Mouse (Mus musculus) heart, embryonic 12.5 days (tissue): ENCODE results near the gene Spesp1. TPM values are rescaled to one million over a fixed set of nuclear protein-coding genes. Genes with fewer than 3 reads are reported as not detected.

Source experiments
- ATAC-seq: fragments of 200-750 bp; cut with Nextera tagmentation; 2 replicates; pipeline ENCODE4 v1.8.0; 2017; ENCODE audit warnings: moderate TSS enrichment, moderate library complexity; ENCODE audit not compliant: insufficient number of reproducible peaks, low FRiP score
- H3K27ac ChIP-seq: fragments of 300-500 bp; sonication (generic); 2 replicates; pipeline ENCODE4 v1.5.1; 2016; ENCODE audit warnings: mild to moderate bottlenecking, moderate library complexity; ENCODE audit not compliant: poor library complexity, severe bottlenecking
- H3K27me3 ChIP-seq: fragments of 300-500 bp; sonication (generic); replicated peaks from 2 replicates; pipeline ENCODE4 v1.6.1; 2016; ENCODE audit warnings: mild to moderate bottlenecking, moderate library complexity
- H3K36me3 ChIP-seq: fragments of 300-500 bp; sonication (generic); 2 replicates; pipeline ENCODE4 v1.6.1; 2016; ENCODE audit warnings: mild to moderate bottlenecking, moderate library complexity
- H3K4me1 ChIP-seq: fragments of 300-500 bp; sonication (generic); replicated peaks from 2 replicates; pipeline ENCODE4 v1.6.1; 2016; ENCODE audit warnings: mild to moderate bottlenecking
- H3K4me2 ChIP-seq: fragments of 300-500 bp; sonication (generic); 2 replicates; pipeline ENCODE4 v1.6.1; 2016; ENCODE audit warnings: mild to moderate bottlenecking, moderate library complexity
- H3K4me3 ChIP-seq: fragments of 300-500 bp; sonication (generic); 2 replicates; pipeline ENCODE4 v1.5.1; 2016; ENCODE audit warnings: mild to moderate bottlenecking
- H3K9ac ChIP-seq: fragments of 300-500 bp; sonication (generic); 2 replicates; pipeline ENCODE4 v1.6.1; 2016; ENCODE audit warnings: mild to moderate bottlenecking, moderate library complexity
- H3K9me3 ChIP-seq: fragments of 300-500 bp; sonication (generic); replicated peaks from 2 replicates; pipeline ENCODE4 v1.6.1; 2016; ENCODE audit warnings: mild to moderate bottlenecking, moderate library complexity
- WGBS: fragments of 180-500 bp; shearing (Covaris S2); methylation state at CpG from one replicate; pipeline ENCODE4 v1.1.7; 2016; 5-methylcytosine and 5-hydroxymethylcytosine counted together
- polyA plus RNA-seq: library from polyadenylated mRNA; unstranded; fragments of >200 nt; fragmentation: Nextera tagmentation; extraction: Ambion mirVana; gene quantifications from 2 replicates; pipeline ENCODE4 v1.2.1, GENCODE M21; 2016

Gene Spesp1
- polyA plus RNA-seq, 1 experiment from 2014 or later: not detected

DNA sequence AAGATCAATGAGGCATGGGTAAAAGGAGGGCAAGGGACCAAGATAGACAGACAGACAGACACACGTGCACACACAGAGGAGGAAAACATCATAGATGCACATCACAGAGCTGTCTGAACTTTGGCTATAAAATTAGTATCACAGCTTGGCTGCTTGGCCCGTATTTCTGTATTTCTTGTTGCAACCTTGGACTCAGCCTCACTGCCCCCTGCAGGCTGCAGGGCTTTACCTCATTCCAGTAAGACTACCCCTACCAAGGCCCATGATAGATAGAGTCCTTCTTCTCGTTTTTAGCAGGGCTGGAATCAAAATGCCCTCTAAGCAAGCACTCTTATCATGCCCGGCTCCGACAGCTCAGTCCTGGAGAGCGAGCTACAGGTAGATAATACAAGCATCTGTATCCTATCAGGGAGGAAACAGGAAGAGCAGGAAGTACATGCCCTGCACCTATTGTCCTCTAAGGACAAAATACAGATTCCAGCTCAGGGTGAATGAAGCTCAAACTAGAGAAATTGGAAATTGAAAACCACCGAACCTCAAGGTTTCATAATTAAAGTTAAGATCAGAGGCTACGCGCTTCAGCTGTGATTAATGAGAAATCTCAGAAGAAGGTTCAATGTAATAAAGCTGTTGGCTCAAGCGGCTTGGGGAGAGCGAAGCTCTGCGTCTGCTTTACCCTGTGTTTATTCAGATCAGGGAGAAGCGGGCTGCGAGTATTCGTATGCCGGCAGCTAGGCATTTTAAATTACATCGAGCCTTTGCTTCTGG lies 36.2 kb downstream of the Spesp1 start:
- Histone ChIP-seq H3K4me1 (peaks cover 9% of the 10 kb centered on the region), H3K4me2 (no peak overlapping the region), H3K27me3 (no peaks in the 10 kb centered on the region; the same call in 1 of the 2 replicates), H3K27ac (no peak overlapping the region), H3K9me3 (0 out of 2 replicates have a peak, but pooled peaks cover 5% of the 10 kb centered on the region), H3K4me3 (no peak overlapping the region), H3K9ac (no peak overlapping the region), H3K36me3 (no peaks in the 10 kb centered on the region)
- WGBS: 60% methylated on average over 17 of the region's 17 CpGs
- no peak for ATAC-seq

DNA sequence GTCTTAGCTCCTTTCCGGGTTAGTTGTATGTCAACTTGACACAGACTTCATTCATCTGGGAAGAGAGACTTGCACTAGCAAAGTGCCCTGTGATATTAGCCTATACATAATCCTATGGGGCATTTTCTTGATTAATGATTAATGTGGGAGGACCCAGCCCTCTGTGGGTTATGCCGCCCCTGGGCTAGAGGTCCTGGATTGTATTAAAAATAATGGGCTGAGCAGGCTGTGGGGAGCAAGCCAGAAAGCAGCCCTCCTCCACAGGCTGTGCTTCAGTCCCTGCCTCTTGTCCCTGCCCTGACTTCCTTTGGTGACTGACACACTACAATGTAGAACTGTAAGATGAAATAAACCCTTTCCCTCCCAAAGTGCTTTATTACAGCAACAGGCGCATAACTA lies 37.4 kb downstream of the Spesp1 start:
- H3K4me2 ChIP-seq: peak overlapping the region; percentile 64; the same call in 1 of the 2 replicates
- no peak for ATAC-seq
- peaks cover 6% of the 10 kb centered on the region for H3K4me1 ChIP-seq
- H3K27ac ChIP-seq: no peak overlapping the region
- 33% methylated on average over 3 of the region's 3 CpGs for WGBS
- H3K4me3 ChIP-seq: no peak overlapping the region
- 0 out of 2 replicates have a peak, but pooled peaks cover 5% of the 10 kb centered on the region for H3K9me3 ChIP-seq
- H3K9ac ChIP-seq: no peak overlapping the region
- no peaks in the 10 kb centered on the region; the same call in 1 of the 2 replicates for H3K27me3 ChIP-seq
- H3K36me3 ChIP-seq: no peaks in the 10 kb centered on the region

DNA sequence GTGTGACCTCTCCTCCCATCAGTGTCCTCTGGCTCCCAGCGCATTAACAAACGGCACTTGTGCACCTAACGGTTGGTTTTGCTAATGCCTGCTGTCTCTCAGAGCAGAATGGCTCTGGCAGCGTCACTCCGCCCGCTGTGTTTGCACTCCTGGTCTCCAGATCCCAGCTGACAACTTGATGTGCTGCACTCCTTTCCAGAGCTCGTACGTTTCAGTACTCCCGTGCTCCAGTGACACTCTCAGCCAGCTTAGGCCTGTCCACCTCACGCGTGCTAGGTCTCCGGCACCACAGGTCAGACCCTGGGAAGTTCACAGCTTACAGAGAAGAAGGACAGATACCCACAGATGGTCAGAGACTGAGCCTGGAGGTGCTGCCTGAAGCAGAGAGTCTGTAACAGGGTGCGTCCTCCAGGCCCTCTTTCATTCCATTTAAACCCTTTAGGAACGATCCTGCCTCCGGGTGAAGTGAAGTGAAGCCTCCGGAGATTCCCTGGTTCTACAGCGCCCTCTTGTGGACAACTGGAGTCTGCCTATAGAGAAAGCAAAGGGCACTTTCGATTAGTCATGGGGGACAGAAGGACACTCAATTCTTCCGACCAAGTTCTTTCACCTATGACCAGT lies 37.9 kb downstream of the Spesp1 start:
- WGBS: 21% methylated on average over 19 of the region's 19 CpGs
- H3K9me3 ChIP-seq: 0 out of 2 replicates have a peak, but pooled peaks cover 5% of the 10 kb centered on the region
- H3K9ac ChIP-seq: peak overlapping the region; percentile 9
- ATAC-seq: peak; percentile 26; the same call in 1 of the 2 replicates
- no peaks in the 10 kb centered on the region; the same call in 1 of the 2 replicates for H3K27me3 ChIP-seq
- H3K36me3 ChIP-seq: no peaks in the 10 kb centered on the region
- no peak overlapping the region for H3K27ac ChIP-seq
- H3K4me1 ChIP-seq: peaks cover 6% of the 10 kb centered on the region
- H3K4me3 ChIP-seq: peak overlapping the region; percentile 34
- H3K4me2 ChIP-seq: peak overlapping the region; percentile 64

DNA sequence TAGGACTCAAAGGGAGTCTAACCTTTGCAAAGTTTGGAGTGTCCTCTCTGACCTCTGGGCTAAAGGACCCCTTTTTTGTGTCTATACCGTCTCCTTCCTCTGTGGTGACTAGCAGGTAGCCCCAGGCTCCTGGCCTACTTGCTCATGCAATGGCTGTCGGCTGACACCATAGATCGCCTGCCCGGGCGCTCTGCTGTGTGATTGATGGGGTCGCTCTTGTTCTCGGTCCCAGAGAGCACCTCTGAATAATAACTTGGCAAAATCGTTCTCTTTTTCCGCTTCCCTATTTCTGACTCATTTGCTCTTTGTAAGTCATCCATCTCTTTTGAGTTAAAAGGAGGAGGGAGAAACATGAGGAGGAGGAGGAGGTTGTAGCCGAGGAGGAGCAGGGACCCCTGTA lies 42.0 kb downstream of the Spesp1 start:
- Histone ChIP-seq H3K9me3 (no peaks in the 10 kb centered on the region), H3K4me3 (no peak overlapping the region), H3K36me3 (no peaks in the 10 kb centered on the region), H3K27ac (no peak overlapping the region), H3K27me3 (no peaks in the 10 kb centered on the region; the same call in 1 of the 2 replicates), H3K4me1 (peaks cover 20% of the 10 kb centered on the region), H3K4me2 (no peak overlapping the region), H3K9ac (no peak overlapping the region)
- no peak for ATAC-seq
- WGBS: 75% methylated on average over 10 of the region's 10 CpGs

DNA sequence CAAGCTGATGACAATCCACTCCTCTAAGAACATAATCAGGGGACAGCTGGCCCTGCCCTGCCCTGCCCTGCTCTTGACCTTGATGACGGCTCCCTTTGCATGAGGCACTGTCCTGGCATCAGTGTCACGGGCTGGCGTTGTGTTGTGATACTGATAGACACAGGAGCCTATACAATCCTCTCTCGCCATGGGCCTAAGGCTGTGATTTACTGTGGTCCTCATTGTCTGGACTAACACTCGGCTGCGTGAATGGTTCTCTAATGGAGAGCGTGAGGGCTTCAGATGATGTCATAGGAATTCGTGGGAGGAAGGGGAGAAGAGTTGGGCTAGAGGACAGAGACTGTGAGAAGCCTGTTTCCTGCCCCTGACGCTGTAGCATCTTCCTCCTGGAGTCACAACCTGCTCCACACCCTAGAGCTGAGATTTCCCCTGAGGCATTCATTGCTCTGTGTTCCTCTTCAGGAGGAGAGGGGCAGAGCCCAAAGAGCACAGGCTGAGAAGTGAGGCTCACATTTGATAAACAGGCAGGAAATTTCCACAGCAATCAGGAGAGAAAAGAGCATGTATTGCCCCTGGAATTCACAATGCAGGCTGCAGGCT lies 44.5 kb downstream of the Spesp1 start:
- Histone ChIP-seq H3K27me3 (no peaks in the 10 kb centered on the region), H3K36me3 (no peaks in the 10 kb centered on the region), H3K4me3 (no peak overlapping the region), H3K9me3 (no peaks in the 10 kb centered on the region), H3K4me2 (no peak overlapping the region), H3K4me1 (peaks cover 21% of the 10 kb centered on the region), H3K9ac (no peak overlapping the region; the same call in 1 of the 2 replicates), H3K27ac (no peak overlapping the region)
- 21% methylated on average over 9 of the region's 9 CpGs for WGBS
- no peak for ATAC-seq

DNA sequence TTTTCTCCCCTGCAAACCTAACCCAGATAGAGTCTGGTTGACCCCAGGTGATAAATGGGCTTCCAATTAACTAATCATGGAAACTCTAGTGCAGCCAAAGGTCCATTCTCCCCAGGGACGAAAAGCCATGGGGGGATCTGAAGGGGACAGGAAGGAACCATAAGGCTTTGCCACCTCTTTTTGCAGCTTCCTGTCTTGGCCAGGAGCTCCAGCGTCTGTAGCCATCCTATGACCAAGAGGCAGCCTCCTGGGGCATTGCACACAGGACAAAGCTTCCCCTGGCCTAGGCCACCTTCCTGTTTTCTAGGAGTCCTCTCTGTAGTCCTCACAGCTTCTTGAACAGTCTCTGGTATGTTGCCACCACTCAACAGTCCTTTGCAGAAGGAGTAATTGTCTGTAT lies 46.5 kb downstream of the Spesp1 start:
- H3K4me3 ChIP-seq: no peak overlapping the region
- ATAC-seq: no peak
- H3K36me3 ChIP-seq: no peaks in the 10 kb centered on the region
- no peak overlapping the region for H3K27ac ChIP-seq
- H3K9ac ChIP-seq: no peak overlapping the region
- peaks cover 34% of the 10 kb centered on the region for H3K4me1 ChIP-seq
- no peaks in the 10 kb centered on the region for H3K9me3 ChIP-seq
- WGBS: 70% methylated on average over 2 of the region's 2 CpGs
- no peak overlapping the region for H3K4me2 ChIP-seq
- H3K27me3 ChIP-seq: no peaks in the 10 kb centered on the region

DNA sequence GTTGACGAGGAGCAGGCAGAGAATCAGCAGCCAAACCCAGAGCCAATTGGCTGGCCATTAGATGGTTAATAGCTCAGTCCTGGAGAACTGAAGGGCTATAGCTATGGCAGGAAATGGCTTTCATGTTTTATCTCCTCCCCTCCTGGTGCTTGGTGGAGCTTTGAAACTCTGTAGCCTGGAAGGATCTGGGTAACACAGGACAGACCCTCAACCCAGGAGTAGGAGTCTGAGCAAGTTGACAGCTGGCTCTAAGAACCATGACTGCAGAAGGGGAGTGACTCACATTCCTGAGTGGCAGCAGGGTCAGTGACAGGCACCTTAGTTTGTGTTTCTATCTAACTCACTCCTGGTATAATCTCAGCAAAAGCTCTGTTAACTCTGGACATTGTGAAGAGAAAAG lies 49.4 kb downstream of the Spesp1 start:
- ATAC-seq: 0 out of 2 replicates have a peak, but pooled peaks have one; percentile 22

DNA sequence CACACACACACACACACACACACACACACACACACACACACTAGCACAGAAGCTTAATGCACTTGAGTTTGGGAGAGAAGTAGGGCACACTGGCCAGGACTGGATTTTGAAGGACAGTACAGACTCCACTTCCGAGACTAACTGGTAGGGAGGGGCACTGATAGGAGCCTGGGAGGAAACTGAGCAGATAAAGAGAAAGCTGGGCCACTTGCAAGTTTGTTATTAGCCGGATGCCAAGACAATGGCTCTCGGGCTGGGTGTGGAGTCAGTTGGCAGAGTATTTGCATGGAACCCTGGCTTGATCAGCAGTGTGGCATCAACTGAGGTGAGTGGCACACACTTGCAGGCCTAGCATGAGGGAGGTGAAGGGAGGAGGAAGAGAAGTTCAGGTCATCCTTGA lies 51.0 kb downstream of the Spesp1 start:
- peak; percentile 74 for ATAC-seq
- Histone ChIP-seq H3K27ac (peak overlapping the region; percentile 35; the same call in 1 of the 2 replicates), H3K36me3 (no peaks in the 10 kb centered on the region), H3K4me2 (no peak overlapping the region), H3K27me3 (no peaks in the 10 kb centered on the region), H3K9ac (no peak overlapping the region), H3K9me3 (no peaks in the 10 kb centered on the region), H3K4me1 (peaks cover 20% of the 10 kb centered on the region), H3K4me3 (no peak overlapping the region)
- WGBS: 26% methylated on average over 3 of the region's 3 CpGs

More for the DNA sequence above, 49.4 kb downstream of the Spesp1 start:
- 13% methylated on average over 1 of the region's 1 CpGs for WGBS
- H3K9me3 ChIP-seq: no peaks in the 10 kb centered on the region
- no peak overlapping the region for H3K4me3 ChIP-seq
- no peak overlapping the region for H3K9ac ChIP-seq
- no peak overlapping the region; the same call in 1 of the 2 replicates for H3K4me2 ChIP-seq
- H3K4me1 ChIP-seq: peaks cover 28% of the 10 kb centered on the region
- no peaks in the 10 kb centered on the region for H3K36me3 ChIP-seq
- peak overlapping the region; percentile 30; the same call in 1 of the 2 replicates for H3K27ac ChIP-seq
- H3K27me3 ChIP-seq: no peaks in the 10 kb centered on the region

DNA sequence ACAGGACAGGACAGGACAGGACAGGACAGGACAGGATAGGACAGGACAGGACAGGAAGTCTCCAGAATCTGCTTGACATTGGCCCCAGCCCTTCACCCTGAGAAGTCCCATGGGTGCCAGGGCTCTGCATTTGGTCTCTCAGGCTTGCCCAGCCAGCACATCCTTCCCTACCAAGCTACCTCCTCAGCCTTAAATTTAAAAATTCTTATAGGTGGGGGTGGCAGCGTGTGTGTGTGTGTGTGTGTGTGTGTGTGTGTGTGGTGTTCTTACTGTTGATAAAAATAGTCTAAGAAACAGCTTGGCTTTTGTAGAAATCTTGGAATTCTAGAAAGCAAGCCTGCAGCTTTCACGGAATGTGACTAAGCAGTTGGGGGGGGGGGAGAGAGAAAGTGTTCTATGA lies 52.0 kb downstream of the Spesp1 start:
- WGBS: 73% methylated on average over 2 of the region's 2 CpGs

DNA sequence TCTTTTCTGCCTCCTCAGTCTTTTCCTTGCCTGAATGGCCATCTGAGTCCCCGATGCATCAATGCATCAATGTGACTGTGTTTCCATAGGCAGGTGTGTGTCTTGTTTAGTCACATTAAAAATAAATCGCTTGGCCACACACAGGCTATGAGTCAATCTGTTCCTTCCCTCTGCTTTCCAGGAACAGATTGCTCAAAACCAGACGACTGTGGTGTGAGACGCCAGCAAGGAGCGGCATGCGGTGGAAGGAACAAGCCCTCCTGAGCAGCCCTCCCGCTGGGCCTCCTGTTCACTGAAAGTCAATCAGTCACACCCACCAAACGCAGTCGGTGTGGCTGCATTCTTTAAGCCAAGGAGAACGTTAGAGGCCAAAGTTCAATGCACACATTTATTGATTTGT lies 59.5 kb downstream of the Spesp1 start:
- Histone ChIP-seq H3K4me3 (no peak overlapping the region), H3K36me3 (no peaks in the 10 kb centered on the region), H3K9ac (no peak overlapping the region), H3K4me1 (0 out of 2 replicates have a peak, but pooled peaks cover 5% of the 10 kb centered on the region), H3K27ac (no peak overlapping the region), H3K27me3 (no peaks in the 10 kb centered on the region), H3K4me2 (no peak overlapping the region), H3K9me3 (no peaks in the 10 kb centered on the region)
- no peak for ATAC-seq
- WGBS: 17% methylated on average over 10 of the region's 10 CpGs

More for the DNA sequence above, 52.0 kb downstream of the Spesp1 start:
- no peak overlapping the region for H3K4me3 ChIP-seq
- H3K4me2 ChIP-seq: no peak overlapping the region
- no peaks in the 10 kb centered on the region for H3K36me3 ChIP-seq
- peaks cover 20% of the 10 kb centered on the region for H3K4me1 ChIP-seq
- no peaks in the 10 kb centered on the region for H3K27me3 ChIP-seq
- no peak overlapping the region for H3K9ac ChIP-seq
- H3K27ac ChIP-seq: no peak overlapping the region
- H3K9me3 ChIP-seq: no peaks in the 10 kb centered on the region
- ATAC-seq: no peak

DNA sequence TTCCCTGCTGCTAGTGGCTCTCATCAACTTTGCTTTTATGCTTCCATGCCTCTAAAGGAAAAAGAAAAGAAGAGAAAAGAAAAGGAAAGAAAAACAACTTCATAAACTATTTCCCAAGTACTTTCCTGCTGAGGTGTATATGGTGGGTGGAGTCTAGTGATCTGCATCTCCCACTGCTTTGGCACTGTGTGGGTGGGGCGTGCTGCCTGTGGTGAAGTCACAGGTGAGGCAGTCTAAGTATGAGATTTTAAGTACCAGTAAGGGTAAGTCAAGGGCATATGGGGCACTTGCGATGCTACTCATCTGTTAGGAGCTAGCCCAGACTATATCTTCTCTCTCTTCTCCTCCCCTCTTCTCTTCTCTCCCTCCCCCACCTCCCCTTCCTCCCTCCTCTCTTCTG lies 60.0 kb downstream of the Spesp1 start:
- no peak overlapping the region for H3K4me2 ChIP-seq
- H3K36me3 ChIP-seq: no peaks in the 10 kb centered on the region
- no peak overlapping the region for H3K27ac ChIP-seq
- WGBS: 82% methylated on average over 2 of the region's 2 CpGs
- 0 out of 2 replicates have a peak, but pooled peaks cover 5% of the 10 kb centered on the region for H3K4me1 ChIP-seq
- H3K27me3 ChIP-seq: no peaks in the 10 kb centered on the region
- no peak for ATAC-seq
- H3K9ac ChIP-seq: no peak overlapping the region
- no peaks in the 10 kb centered on the region for H3K9me3 ChIP-seq
- H3K4me3 ChIP-seq: no peak overlapping the region
